In genomic region chr10:29147641-29147990, GRCm38 (mm10) we compare ENCODE assay signal across 8 mouse cellular contexts. TPM values are rescaled to one million over a fixed set of nuclear protein-coding genes. Genes with fewer than 3 reads are reported as not detected.
A peak's percentile ranks its signal among the peaks of the same experiment; 100 is the strongest.
DNase-seq lines count a peak whose midpoint lies in the region; ATAC-seq and TF ChIP-seq lines count a peak whose summit lies in the region.

No protein-coding gene starts in this region.

- no peak for TF ChIP-seq POLR2A in kidney, adult 2 months (IDR thresholded peaks at IDR 0.05; ENCODE audit: low read depth, low read length)

- DNase-seq in kidney, adult 2 months: no peak
- DNase-seq in gastrocnemius, adult 8-10 months (ENCODE audit: low spot score in 2 of 2): no peak
- no peak for DNase-seq in urinary bladder, postnatal 10 days (ENCODE audit: low spot score)

- peak overlapping the region; percentile 46 for H3K4me3 ChIP-seq in kidney, embryonic 14.5 days (ENCODE audit: low read length)
- H3K4me3 ChIP-seq in kidney, adult 2 months (ENCODE audit: insufficient read depth, low read depth, low read length): no peak overlapping the region
- H3K4me3 ChIP-seq in brown adipose tissue, adult 24 weeks (ENCODE audit: insufficient read depth, low read depth, low read length): 0 out of 2 replicates have a peak overlapping the region, but pooled peaks have one; percentile 37
- peak overlapping the region; percentile 89 for H3K4me3 ChIP-seq in hindbrain, embryonic 15.5 days
- H3K4me3 ChIP-seq in midbrain, embryonic 16.5 days (ENCODE audit: low read depth, low read length): peak overlapping the region; percentile 95

- ATAC-seq in kidney, embryonic 14.5 days (ENCODE audit: low FRiP score, low TSS enrichment): no peak
- no peak for ATAC-seq in hindbrain, embryonic 15.5 days (ENCODE audit: low FRiP score, low read depth)
- ATAC-seq in midbrain, embryonic 16.5 days: no peak
- no peak for ATAC-seq in megakaryocyte-erythroid progenitor cell, adult 5-6 weeks (replicated peaks; ENCODE audit: low FRiP score, low TSS enrichment, poor library complexity, severe bottlenecking)

- TF ChIP-seq CTCF in kidney, adult 2 months (conservative IDR thresholded peaks at IDR 0.05; ENCODE audit: insufficient read depth, insufficient read length, low read depth, low read length): no peak

- H3K9ac ChIP-seq in kidney, embryonic 14.5 days (ENCODE audit: low read depth, low read length): peak overlapping the region; percentile 18; the same call in 1 of the 2 replicates
- peak overlapping the region; percentile 93 for H3K9ac ChIP-seq in hindbrain, embryonic 15.5 days
- peak overlapping the region; percentile 95 for H3K9ac ChIP-seq in midbrain, embryonic 16.5 days (ENCODE audit: low read depth, low read length)

- WGBS in kidney, embryonic 14.5 days: under 1% methylated on average over 12 of the region's 12 CpGs
- WGBS in kidney, adult 2 months: under 1% methylated on average over 12 of the region's 12 CpGs
- under 1% methylated on average over 12 of the region's 12 CpGs for WGBS in hindbrain, embryonic 15.5 days
- WGBS in midbrain, embryonic 16.5 days: 1% methylated on average over 12 of the region's 12 CpGs

- no peaks in the 10 kb centered on the region for H3K9me3 ChIP-seq in kidney, embryonic 14.5 days (ENCODE audit: control insufficient read depth, low read length)
- no peaks in the 10 kb centered on the region for H3K9me3 ChIP-seq in hindbrain, embryonic 15.5 days
- no peaks in the 10 kb centered on the region for H3K9me3 ChIP-seq in midbrain, embryonic 16.5 days (replicated peaks; ENCODE audit: control insufficient read depth, low read length, poor library complexity, severe bottlenecking)

- H3K4me2 ChIP-seq in kidney, embryonic 14.5 days (replicated peaks; ENCODE audit: low read depth, low read length): peak overlapping the region; percentile 91
- H3K4me2 ChIP-seq in hindbrain, embryonic 15.5 days: peak overlapping the region; percentile 61
- H3K4me2 ChIP-seq in midbrain, embryonic 16.5 days (ENCODE audit: low read length): peak overlapping the region; percentile 92

- H3K27me3 ChIP-seq in kidney, embryonic 14.5 days (ENCODE audit: control insufficient read depth, insufficient read depth, low read length): peaks cover 53% of the 10 kb centered on the region
- peaks cover 5% of the 10 kb centered on the region for H3K27me3 ChIP-seq in kidney, adult 2 months (replicated peaks; ENCODE audit: control insufficient read depth, insufficient read depth, low read length)
- no peaks in the 10 kb centered on the region for H3K27me3 ChIP-seq in hindbrain, embryonic 15.5 days
- no peaks in the 10 kb centered on the region for H3K27me3 ChIP-seq in midbrain, embryonic 16.5 days (ENCODE audit: control insufficient read depth, insufficient read depth, low read depth, low read length)

- no peaks in the 10 kb centered on the region for H3K36me3 ChIP-seq in kidney, embryonic 14.5 days (ENCODE audit: control insufficient read depth, insufficient read depth, low read length)
- H3K36me3 ChIP-seq in kidney, adult 2 months (ENCODE audit: control insufficient read depth, insufficient read depth, low read length): no peaks in the 10 kb centered on the region
- H3K36me3 ChIP-seq in hindbrain, embryonic 15.5 days: peaks cover 7% of the 10 kb centered on the region
- H3K36me3 ChIP-seq in midbrain, embryonic 16.5 days (ENCODE audit: control insufficient read depth, insufficient read depth, low read length): no peaks in the 10 kb centered on the region; the same call in 1 of the 2 replicates

- H3K27ac ChIP-seq in kidney, embryonic 14.5 days (ENCODE audit: low read depth, low read length): no peak overlapping the region
- no peak overlapping the region for H3K27ac ChIP-seq in kidney, adult 2 months (ENCODE audit: insufficient read depth, low read depth, low read length)
- H3K27ac ChIP-seq in brown adipose tissue, adult 24 weeks (replicated peaks; ENCODE audit: low read depth, low read length): no peak overlapping the region
- peak overlapping the region; percentile 93 for H3K27ac ChIP-seq in hindbrain, embryonic 15.5 days (replicated peaks)
- H3K27ac ChIP-seq in midbrain, embryonic 16.5 days (ENCODE audit: low read length): peak overlapping the region; percentile 98

- 0 out of 2 replicates have a peak, but pooled peaks cover 7% of the 10 kb centered on the region for H3K4me1 ChIP-seq in kidney, embryonic 14.5 days (ENCODE audit: control insufficient read depth, insufficient read depth, low read length)
- no peaks in the 10 kb centered on the region for H3K4me1 ChIP-seq in kidney, adult 2 months (ENCODE audit: control insufficient read depth, insufficient read depth, low read length)
- H3K4me1 ChIP-seq in brown adipose tissue, adult 24 weeks (ENCODE audit: control insufficient read depth, insufficient read depth, insufficient read length, low read length): no peaks in the 10 kb centered on the region; the same call in 1 of the 2 replicates
- H3K4me1 ChIP-seq in hindbrain, embryonic 15.5 days (replicated peaks): peaks cover 33% of the 10 kb centered on the region
- peaks cover 42% of the 10 kb centered on the region for H3K4me1 ChIP-seq in midbrain, embryonic 16.5 days (ENCODE audit: control insufficient read depth, insufficient read depth, low read length)

RNA-seq across cellular contexts. Expression of gene Soga3, which starts 4.0 kb away (rescaled TPM):
- polyA plus RNA-seq in kidney, embryonic 14.5 days (2014; fragmentation: Nextera tagmentation; extraction: Ambion mirVana): 0.44 and 0.66 TPM in 2 replicates
- 0.09 and 0.12 TPM in 2 replicates for polyA plus RNA-seq in kidney, adult 2 months (2012; rRNA removed)
- polyA plus RNA-seq in brown adipose tissue, adult 24 weeks (2012; ENCODE audit: insufficient read depth, insufficient read length, missing spikeins): not detected in 2 replicates
- polyA plus RNA-seq in hindbrain, embryonic 15.5 days (2015; fragmentation: Nextera tagmentation; extraction: Ambion mirVana): 108 and 113 TPM in 2 replicates
- 124 and 138 TPM in 2 replicates for polyA plus RNA-seq in midbrain, embryonic 16.5 days (2015; fragmentation: Nextera tagmentation; extraction: Ambion mirVana)
- total RNA-seq in megakaryocyte-erythroid progenitor cell, adult 5-6 weeks (2014; fragmentation: Nextera tagmentation): not detected in 2 replicates
- total RNA-seq in megakaryocyte-erythroid progenitor cell, adult 5-6 weeks (2017): not detected in 2 replicates
- not detected for total RNA-seq in gastrocnemius, adult 8-10 months (2022)

RNA-seq across cellular contexts. Expression of gene Gm49353, which starts 51.1 kb away (rescaled TPM):
- polyA plus RNA-seq in kidney, embryonic 14.5 days (2014; fragmentation: Nextera tagmentation; extraction: Ambion mirVana): not detected in 2 replicates
- polyA plus RNA-seq in kidney, adult 2 months (2012; rRNA removed): not detected in 2 replicates
- polyA plus RNA-seq in brown adipose tissue, adult 24 weeks (2012; ENCODE audit: insufficient read depth, insufficient read length, missing spikeins): 2.0 TPM in 1 of 2 replicates, not detected in the other
- polyA plus RNA-seq in hindbrain, embryonic 15.5 days (2015; fragmentation: Nextera tagmentation; extraction: Ambion mirVana): 9.9 and 11.6 TPM in 2 replicates
- 10.6 and 15.6 TPM in 2 replicates for polyA plus RNA-seq in midbrain, embryonic 16.5 days (2015; fragmentation: Nextera tagmentation; extraction: Ambion mirVana)
- total RNA-seq in megakaryocyte-erythroid progenitor cell, adult 5-6 weeks (2014; fragmentation: Nextera tagmentation): not detected in 2 replicates
- total RNA-seq in megakaryocyte-erythroid progenitor cell, adult 5-6 weeks (2017): not detected in 2 replicates
- total RNA-seq in gastrocnemius, adult 8-10 months (2022): not detected

Comparison
In these comparisons a context has a peak if more than half of its experiments do, and no peak if none do; other contexts are left out.
1. H3K27ac ChIP-seq: peak in hindbrain, embryonic 15.5 days (single experiment) and midbrain, embryonic 16.5 days (single experiment); none in kidney, embryonic 14.5 days (single experiment), kidney, adult 2 months (single experiment) and brown adipose tissue, adult 24 weeks (single experiment).
2. H3K9ac ChIP-seq: peak in every context shown above with its lines; median percentile 95 in midbrain, embryonic 16.5 days; 93 in hindbrain, embryonic 15.5 days; 18 in kidney, embryonic 14.5 days.
3. RNA of gene Soga3, which starts 4.0 kb away (polyA plus RNA-seq): 124 to 138 TPM in midbrain, embryonic 16.5 days and 108 to 113 TPM in hindbrain, embryonic 15.5 days; 0.44 to 0.66 TPM in kidney, embryonic 14.5 days, 0.09 to 0.12 TPM in kidney, adult 2 months and not detected in brown adipose tissue, adult 24 weeks; every median in the first group is over 10 times any median in the second.
4. Peak in every context shown above with its lines, with median percentiles within 50 percentile points of each other: H3K4me2 ChIP-seq.